Mouse (Mus musculus) left cerebral cortex, postnatal 14 days (tissue): Measurements from ENCODE around the gene Zfp809. TPM values are rescaled to one million over a fixed set of nuclear protein-coding genes. Genes with fewer than 3 reads are reported as not detected.
A peak's percentile ranks its signal among the peaks of the same experiment; 100 is the strongest.

Experiments used
- DNase-seq, 2 experiments: peaks; one replicate each; pipeline ENCODE4 v3.0.0; 2021 to 2022; ENCODE audit warnings: low spot score in 2 of 2, mixed read lengths in 1 of 2
- intact Hi-C: fragments of 180-260 bp; cut with DNase I; formaldehyde crosslinking; loops from one replicate; pipeline ENCODE4 v1.15.1; 2025
- total RNA-seq, 2 experiments: library from RNA; stranded (reverse); gene quantifications; 2 replicates each; pipeline ENCODE4 v1.2.3; 2021

Gene Zfp809
- total RNA-seq, 2 experiments from 2014 or later = 17.5 to 18.6 TPM

DNA sequence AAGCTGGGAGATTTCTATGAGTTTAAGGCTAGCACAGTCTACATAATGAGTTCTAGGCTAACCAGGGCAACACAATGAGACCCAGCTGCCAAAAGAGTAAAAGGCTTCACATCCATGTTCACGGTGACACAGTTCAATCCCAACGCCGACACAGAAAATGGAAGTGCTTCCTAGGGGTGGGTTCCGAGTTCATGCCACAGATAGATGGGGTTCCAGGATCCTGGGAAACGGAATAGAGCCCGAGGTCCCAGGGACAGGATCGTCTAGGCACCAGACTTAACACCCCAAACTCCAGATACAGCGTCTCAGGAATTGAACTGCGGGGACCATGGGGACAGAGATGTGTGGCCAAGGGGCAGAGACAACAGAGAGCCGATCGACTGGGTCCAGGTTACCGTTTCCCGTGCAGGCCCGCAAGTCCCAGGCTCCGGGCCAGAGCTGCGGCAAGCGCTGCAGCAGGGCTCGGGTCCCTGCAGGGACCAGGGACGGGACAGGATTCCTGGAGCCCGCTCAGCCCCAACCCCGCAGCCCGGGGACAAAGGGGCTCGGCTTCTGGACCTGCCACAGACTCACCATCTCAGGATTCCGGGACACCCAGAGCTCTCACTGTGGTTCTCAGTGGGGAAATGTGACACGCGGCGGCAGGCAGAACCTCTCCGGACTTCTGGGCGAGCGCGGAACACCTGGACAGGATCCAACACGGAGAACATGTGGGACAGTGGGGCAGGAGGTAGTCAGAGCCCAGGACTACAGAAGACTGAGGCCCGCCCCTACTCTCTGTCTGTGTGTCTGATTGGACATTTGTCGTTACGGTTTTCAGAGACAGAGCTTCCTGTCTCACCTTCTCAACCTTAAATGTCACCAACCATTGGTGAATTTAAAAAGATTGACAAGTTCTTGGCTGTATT is 33.9 kb downstream of the Zfp809 start, which contains the start of gene Zfp599:
Zfp599 (minus strand) TSS at position 712 of the 908 bp plus-strand sequence.
- intact Hi-C loops = no loop called here
- DNase-seq = peak; percentile 58 to 69

GRCm38 (mm10) chr9:22260092-22260422 is 34.5 kb downstream of the Zfp809 start:
- no peak for DNase-seq
- intact Hi-C loops = no loop called here

- no peak for DNase-seq
- intact Hi-C loops = no loop called here
Measured at GRCm38 (mm10) chr9:22261594-22261993, 36.1 kb downstream of the Zfp809 start.

GRCm38 (mm10) chr9:22262611-22263010 is 37.1 kb downstream of the Zfp809 start:
- no peak for DNase-seq
- intact Hi-C loops = no loop called here

- DNase-seq = no peak
- intact Hi-C loops = no loop called here
Measured at GRCm38 (mm10) chr9:22268886-22269285, 43.4 kb downstream of the Zfp809 start.

- DNase-seq = no peak
- intact Hi-C loops = no loop called here
Measured at GRCm38 (mm10) chr9:22278733-22279132, 53.2 kb downstream of the Zfp809 start.

Other genes with a start within 250 kb of the Zfp809 start
- gene Rgl3, start 236.3 kb upstream of the Zfp809 start, total RNA-seq = 1 to 10 TPM; 1.7 to 2.4 TPM
- gene Ccdc151, start 223.1 kb upstream of the Zfp809 start, total RNA-seq = 1 to 10 TPM; 7.3 to 7.7 TPM
- 100 to 1,000 TPM in 1 of 2 experiments, 10 to 100 TPM in 1; 98.9 to 102 TPM for gene Prkcsh, start 222.9 kb upstream of the Zfp809 start, total RNA-seq
- gene Elavl3, start 173.7 kb upstream of the Zfp809 start, total RNA-seq = 100 to 1,000 TPM; 155 to 168 TPM
- gene Gm49318, start 154.5 kb upstream of the Zfp809 start, total RNA-seq = 1 to 10 TPM; 1.4 to 3.7 TPM
- gene Zfp653, start 154.3 kb upstream of the Zfp809 start, total RNA-seq = 10 to 100 TPM; 19.0 to 21.6 TPM
- gene Ecsit, start 140.3 kb upstream of the Zfp809 start, total RNA-seq = 10 to 100 TPM; 41.5 to 43.2 TPM
- under 1 TPM; 0.88 to 0.93 TPM for gene Cnn1, start 126.5 kb upstream of the Zfp809 start, total RNA-seq
- 10 to 100 TPM; 62.0 to 64.2 TPM for gene Elof1, start 108.5 kb upstream of the Zfp809 start, total RNA-seq
- gene Acp5, start 90.0 kb upstream of the Zfp809 start, total RNA-seq = under 1 TPM; 0.40 to 0.53 TPM
- gene Pigyl, start 68.9 kb upstream of the Zfp809 start, total RNA-seq = 10 to 100 TPM; 33.1 to 51.9 TPM
- under 1 TPM in 1 of 2 experiments, not detected in 1; 0.24 TPM for gene Zfp872, start 37.6 kb upstream of the Zfp809 start, total RNA-seq
- 1 to 10 TPM; 2.8 TPM for gene Zfp599, start 34.2 kb downstream of the Zfp809 start, total RNA-seq
- 10 to 100 TPM; 15.9 to 17.4 TPM for gene Zfp810, start 81.9 kb downstream of the Zfp809 start, total RNA-seq
- gene Anln, start 163.5 kb downstream of the Zfp809 start, total RNA-seq = 1 to 10 TPM; 4.2 to 4.6 TPM
- gene 9530077C05Rik, start 185.8 kb downstream of the Zfp809 start, total RNA-seq = 1 to 10 TPM; 7.4 to 8.1 TPM
- not detected for gene Gm17545, start 228.6 kb downstream of the Zfp809 start, total RNA-seq
- 10 to 100 TPM; 39.3 to 42.0 TPM for gene Rp9, start 244.0 kb downstream of the Zfp809 start, total RNA-seq